Mouse (Mus musculus) left cerebral cortex, adult 11 months (tissue): ENCODE measurements around the gene Slc25a42.
A peak's percentile ranks its signal among the peaks of the same experiment; 100 is the strongest.
"Not testable (repeated sequence)": the region's sequence is repeated elsewhere in the genome, so short reads cannot be mapped to it uniquely, and the experiment has no call there.

Experiments used
- DNase-seq: peaks from one replicate; pipeline ENCODE4 v3.0.0; 2022; ENCODE audit warnings: low spot score

Slc25a42 gene

DNA sequence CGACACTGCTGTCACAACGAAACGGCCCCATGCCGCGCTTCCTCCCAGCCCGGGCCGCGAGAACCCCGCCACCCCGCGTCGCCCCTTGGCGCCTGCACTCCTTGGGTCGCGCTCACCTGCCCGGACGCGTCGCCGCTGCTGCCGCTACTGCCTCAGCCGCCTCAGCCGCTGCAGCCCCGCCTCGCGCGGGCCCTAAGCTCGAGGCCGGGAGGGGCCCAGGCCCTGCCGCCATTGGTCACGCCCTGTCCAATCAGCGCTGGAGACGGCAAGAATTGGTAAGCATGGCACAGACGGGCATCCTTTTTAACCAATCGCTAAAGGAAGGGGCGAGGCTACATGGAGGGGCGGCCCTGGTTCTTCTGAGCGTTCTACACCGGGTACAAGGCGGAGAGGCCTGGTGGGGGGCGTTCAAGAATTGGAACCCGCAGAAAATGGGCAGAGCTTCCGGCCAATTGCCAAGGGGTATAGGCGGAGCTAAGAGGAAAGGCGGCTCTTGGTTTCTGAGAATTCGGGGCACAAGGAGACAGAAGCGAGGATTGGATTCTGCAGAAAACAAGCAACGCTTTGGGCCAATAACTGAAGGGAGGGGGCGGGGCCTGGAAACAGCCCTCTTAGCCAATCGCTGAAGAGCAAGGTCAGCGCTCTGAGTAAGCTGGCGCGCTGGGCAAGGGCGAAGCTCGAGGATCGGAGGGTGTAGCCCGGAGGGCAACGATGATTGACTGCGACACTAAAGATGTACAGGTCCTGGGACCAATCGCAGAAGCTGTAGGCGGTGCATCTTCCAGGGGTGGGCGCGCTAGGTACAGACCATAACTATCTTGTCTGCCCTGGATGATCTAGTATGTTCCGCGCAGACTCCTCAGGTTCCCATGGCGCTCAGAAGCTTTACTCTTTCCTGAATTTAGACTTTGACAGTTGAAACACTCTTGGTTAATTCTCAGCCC lies at the start of gene Slc25a42:
Gene Slc25a42 (minus strand): TSS at position 194 of the 944 bp plus-strand sequence.
- peak; percentile 99 for DNase-seq

DNA sequence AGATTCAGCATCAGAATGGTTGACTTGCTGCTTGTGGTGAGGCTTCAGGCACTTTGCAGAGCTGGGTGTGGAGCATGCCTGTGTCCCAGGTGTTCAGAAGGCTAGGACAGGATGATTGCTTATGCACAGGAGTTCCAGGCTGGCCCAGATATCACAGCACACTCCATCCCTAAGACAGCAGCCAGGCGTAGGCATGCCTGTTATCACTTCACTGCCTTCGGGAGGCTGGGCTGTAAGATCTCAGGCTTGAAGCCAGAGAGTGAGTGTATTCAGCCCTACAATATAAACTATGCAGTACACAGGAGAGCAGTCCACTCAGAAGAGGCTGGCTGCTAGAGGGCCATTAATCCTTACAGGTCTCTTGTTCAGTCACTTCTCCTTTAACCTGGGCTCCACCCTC lies 46.9 kb upstream of the Slc25a42 start:
- DNase-seq = no peak

DNA sequence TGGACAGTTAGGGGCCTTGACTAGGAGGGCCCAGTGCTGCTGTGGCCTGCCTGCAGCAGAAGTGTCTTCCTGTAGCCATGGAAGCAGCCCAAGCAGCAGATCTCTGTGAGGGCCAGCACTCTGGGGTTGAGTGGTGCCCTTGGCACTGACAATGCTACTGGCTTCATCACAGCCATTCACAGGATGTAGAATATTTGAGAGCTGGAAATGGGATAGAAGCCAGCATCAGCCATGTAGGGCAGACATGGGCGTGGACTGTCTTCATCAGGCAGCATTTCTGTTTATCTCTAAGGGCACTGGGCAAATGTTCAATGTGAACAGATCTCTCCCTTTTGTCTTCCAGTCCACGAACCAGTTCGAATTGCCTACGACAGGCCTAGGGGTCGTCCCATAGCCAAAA lies 46.5 kb upstream of the Slc25a42 start:
- no peak for DNase-seq

DNA sequence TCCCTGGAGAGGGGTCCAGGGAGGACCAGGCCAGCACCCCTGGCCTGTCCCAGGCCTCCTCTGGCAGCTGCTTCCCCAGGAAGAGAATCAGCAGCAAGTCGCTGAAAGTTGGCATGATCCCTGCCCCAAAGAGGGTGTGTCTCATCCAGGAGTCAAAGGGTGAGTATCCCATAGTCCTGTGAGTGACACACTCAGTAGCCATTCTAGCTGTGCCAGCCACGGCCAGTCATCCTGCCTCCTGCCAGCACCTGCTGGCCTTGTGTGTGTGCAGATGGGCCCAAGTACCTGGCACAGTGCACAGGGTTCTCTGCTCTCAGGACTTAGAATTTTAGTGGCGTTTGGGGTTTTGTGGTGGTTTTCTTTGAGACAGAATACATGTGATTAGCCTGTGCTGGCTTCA lies 45.4 kb upstream of the Slc25a42 start:
- no peak for DNase-seq

DNA sequence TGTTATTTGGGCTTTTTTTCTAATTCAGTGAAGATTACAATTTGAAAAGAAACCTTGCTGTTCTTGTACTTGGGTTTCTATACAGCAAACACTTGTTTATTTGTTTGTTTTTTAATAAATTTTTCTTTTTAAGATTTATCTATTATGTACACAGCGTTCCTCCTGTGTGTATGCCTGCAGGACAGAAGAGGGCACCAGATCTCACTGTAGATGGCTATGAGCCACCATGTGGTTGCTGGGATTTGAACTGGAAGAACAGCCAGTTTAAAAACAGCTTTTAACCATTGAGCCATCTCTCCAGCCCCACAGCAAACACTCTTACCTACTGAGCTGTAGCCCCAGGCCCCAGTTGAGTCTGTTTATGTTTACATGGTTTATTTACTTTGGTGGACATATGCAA lies 42.5 kb upstream of the Slc25a42 start:
- no peak for DNase-seq

DNA sequence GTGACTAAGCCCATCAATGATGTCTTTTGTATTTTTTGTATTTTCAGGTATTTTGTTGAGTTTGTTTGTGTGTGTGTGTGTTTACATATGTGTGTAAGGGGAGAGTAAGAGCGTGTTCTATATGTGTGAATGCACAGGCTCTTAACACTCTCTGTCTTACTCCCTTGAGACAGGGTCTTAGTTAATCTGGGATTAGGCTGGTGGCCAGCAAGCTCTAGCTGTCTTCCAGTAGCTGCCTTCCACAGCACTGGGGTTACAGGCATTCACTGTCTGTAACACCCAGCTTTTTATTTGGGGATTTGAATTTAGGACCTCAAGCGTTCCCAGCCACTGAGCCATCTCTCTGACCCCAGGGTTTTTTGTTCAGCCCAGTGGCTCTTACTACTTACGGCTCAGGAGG lies 35.7 kb upstream of the Slc25a42 start:
- no peak for DNase-seq

DNA sequence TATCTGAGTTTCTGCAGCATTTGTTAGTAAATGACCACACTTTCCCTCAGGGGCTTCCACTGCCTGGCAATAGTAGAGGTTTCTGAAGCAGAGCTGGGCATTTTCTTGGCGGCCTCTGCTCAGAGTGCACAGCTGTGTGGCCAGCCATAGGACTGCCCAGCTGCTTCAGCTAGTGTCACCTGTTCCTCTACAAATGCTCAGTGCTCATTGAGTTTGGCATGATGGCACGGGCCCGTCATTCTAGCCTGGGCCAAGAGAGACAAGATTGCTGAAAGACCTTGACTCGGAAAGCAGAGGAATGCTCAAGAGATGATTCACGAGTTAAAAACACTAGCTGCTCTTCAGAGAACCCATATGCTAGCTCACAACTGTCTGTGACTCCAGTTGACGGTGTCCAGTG lies 34.5 kb upstream of the Slc25a42 start:
- DNase-seq = no peak

DNA sequence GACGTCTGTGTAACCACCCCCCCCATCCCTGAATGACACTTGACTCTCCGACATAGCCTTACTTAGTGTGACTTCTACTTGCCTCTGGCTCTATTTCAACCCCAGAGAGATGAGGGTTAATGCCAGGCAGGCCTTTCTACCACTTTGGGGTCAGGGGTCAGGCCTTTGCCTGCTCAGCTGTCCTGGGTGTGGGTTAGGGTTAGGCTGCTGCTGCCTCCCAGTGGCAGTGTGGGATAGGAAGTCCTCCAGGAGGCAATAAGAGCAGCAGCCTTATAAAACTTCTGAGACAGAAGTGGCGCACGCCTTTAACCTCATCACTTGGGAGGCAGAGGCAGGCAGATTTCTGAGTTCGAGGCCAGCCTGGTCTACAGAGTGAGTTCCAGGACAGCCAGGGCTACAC lies 28.5 kb upstream of the Slc25a42 start:
- DNase-seq = no peak

DNA sequence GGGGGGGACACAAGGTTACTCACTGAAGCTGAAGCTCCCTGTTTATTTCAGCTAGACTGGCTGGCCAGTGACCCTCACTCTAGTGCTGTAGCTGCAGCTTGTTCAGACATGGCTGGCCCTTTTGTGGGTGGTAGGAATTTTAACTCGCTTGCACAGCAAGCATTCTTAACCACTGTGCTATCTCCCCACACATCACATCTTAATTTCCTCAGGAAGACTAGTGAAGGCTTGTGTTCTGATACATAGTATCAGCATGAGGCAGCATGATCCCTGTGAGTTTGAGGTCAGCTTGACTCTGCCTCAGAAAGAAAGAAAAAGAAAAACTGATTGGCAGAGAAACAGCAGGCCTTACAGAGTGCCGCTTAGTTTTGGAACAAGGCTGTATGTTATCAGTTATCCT lies 25.7 kb upstream of the Slc25a42 start:
- DNase-seq = no peak

DNA sequence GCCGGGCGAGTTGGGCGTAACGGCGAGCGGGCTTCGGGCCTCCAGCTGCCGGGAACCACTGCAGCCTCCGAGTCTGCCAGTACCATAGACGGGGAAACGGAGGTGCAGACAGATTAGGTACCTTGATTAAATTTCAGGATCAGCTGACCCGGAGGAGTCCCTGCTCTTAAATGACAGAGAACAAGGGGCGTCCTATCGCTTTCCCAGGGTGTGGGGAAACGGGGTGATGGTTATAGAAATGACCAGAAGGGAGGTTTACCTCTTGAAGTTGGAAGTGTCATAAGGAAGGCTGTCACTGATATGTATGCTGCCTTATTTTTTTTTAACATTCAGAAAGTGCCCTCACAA lies 22.6 kb upstream of the Slc25a42 start:
- DNase-seq = no peak

DNA sequence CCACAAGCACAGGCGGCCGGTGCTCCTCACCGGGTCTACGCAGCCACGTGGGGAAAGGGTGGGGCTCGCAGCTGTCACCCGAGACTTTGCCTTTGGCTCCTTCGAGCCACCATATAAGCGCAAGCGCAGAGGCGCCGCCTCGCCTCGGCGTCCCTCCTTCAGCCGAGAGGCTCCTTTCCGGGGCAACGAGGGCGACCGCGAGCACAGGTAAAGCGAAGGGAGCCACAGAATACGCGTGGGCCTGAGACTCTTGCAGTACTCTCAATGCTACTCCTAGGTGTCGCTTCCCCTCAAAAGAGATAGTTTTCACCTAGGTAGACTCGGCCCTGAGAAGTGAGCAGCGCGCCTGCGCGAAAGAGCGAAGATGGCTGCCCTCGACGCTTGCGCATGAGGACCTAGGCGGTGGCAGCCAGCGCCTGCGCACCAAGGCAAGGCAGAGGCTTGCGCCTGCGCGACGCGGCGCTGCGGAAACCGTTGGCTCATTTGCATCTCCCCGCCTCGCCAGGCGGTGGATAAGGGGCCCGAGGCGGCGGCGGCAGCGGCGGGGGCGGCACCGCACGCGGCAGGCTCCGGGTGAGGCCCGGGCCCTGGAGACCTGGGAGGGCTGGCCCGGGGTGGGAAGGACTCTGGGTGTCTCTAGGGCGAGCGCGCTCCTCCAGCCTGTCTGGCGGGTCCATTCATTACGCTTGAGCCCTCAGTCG lies 22.1 kb upstream of the Slc25a42 start, which contains the start of the genes Sugp2 and Armc6:
Gene Sugp2 (plus strand): TSS at position 147 of the 701 bp plus-strand sequence.
Gene Armc6 (minus strand): TSS at position 387 of the 701 bp plus-strand sequence.
- peak; percentile 93 for DNase-seq

DNA sequence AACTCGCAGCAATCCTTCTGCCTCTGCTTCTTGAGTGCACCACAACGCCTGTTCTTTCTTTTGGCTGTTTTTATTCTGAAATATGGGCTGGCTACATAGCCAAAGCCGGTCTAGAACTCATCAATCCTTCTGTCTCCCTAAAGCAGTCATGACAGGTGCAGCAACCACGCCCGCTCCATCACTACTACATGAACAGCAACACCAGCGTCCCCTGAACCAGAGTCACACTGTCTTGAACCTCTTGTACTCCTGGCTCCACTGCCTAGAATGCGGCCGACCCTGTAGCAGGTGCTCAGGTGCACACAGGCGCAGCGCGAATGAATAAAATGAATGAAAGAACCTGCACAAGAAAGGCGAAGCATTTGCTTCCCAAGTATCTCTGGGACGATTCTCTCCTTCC lies 21.5 kb upstream of the Slc25a42 start:
- no peak for DNase-seq

DNA sequence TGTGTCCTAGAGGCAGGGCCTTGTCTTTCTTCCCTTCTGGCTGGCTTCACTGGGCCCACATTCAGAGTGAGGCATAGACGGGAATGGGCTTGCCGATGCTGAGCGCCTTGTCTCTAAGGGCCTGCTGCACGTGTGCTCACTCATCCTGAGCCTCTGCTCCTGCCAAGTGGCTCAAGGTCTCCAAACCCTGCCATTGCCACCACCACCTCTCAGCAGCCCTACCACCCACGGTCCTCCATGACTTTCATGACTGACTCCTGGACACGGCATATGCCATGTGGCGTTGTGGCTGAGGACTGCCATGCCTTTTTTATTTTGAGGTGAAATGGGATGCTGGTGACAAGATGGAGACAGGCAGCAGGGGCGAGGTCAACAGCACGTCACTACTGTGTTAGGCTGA lies 18.7 kb upstream of the Slc25a42 start:
- DNase-seq = no peak

DNA sequence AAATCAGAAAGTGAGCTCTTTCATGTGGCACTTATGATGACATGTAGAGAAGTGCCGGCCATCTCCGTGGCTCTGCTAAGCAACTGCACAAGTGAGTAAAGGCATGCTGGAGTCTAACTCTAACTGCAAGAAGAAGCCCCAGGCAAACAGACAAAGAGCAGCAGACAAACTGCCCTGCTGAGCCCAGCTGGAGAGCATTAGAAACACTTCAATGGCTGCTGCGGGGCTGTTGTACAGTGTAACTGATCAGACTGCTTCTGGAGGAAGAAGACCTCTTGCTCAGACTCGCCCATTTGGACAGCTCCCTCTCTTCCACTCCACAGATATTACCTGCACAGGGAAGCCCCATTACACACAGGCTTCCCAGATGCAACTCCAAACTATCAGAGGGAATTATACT lies 15.9 kb upstream of the Slc25a42 start:
- no peak for DNase-seq

DNA sequence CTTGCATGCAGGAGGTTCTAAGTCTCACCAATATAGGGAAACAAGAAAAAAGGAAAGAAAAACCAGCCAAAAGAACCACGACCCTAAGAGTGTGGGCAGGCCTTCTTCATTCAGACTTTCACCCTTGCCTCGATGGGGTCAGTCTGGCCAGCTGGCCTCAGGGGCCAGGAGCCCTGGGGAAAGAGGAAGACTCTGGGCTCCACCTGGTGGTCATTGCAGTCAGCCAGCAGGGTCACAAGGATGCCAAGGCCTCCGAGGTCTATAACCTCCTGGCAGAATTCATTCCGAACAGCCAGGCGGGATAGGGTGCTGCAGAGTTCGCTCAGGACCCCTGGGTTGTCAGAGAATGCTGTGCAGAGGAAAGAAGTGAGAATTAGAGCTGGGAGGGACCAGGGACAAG lies 11.2 kb upstream of the Slc25a42 start:
- DNase-seq = no peak

DNA sequence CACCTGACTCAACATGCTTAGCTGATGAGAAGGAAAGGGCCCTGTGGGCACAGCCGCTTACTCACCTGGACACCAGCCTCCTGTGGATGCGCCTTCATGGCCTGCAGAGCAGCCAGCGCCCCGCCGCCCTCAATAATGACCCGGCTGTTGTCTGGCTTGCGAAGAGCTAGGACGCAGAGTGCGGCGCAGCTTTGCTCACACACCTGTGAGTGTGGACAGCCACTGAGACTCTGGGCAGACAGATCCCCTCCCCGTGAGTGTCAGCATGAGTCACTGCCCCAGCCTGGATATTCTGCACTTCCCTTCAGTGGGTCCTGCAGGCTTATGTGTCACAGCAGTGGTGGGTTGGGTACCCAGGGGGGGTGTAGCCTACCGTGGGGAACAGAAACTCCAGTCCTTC lies 9.9 kb upstream of the Slc25a42 start:
- no peak for DNase-seq

DNA sequence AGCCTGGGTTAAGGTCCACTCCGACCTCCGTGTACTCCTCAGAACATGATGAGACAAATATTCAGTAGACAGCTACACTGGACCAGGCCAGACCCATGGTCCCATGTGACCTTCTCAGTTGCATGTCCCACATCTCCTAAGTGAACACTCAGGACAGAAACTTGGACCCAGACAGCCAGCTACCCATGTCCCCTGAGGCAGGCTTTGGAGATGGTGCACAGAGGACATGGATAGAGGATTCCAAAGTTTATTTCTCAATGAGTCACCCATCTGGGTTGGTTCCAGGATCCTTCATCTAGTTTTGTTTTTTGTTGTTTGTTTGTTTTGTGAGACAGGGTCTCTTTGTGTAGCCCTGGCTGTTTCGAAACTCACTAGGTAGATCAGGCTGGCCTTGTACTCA lies 8.8 kb upstream of the Slc25a42 start:
- no peak for DNase-seq

DNA sequence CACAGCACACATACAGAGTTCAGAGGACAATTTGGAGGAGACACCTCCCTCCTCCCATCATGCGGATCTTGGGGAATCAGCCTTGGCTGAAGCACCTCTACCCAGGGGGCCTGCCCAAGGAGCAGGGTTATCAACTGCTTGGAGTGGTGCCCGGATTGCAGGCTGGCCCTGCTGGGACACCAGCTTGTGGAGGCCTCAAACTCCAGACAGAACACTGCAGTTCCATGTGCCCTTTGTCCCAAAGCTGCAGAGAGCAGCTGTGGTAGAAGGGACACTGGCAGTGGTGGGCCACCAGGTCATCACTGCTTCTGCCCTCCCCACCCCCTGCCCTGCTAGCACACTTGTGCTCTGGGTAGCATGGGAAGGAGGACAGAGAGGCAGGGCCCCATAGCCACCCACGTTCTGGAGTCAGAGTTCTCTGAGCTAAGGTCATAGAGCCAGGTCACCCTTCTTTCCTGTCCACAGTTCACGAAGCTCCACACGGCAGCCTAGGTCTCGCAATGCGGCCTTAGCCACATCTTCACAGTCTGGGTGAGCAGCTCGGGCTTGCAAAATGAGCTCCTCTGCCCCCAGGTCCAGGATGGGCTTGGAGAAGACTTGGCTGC lies 8.2 kb upstream of the Slc25a42 start:
- DNase-seq = no peak

DNA sequence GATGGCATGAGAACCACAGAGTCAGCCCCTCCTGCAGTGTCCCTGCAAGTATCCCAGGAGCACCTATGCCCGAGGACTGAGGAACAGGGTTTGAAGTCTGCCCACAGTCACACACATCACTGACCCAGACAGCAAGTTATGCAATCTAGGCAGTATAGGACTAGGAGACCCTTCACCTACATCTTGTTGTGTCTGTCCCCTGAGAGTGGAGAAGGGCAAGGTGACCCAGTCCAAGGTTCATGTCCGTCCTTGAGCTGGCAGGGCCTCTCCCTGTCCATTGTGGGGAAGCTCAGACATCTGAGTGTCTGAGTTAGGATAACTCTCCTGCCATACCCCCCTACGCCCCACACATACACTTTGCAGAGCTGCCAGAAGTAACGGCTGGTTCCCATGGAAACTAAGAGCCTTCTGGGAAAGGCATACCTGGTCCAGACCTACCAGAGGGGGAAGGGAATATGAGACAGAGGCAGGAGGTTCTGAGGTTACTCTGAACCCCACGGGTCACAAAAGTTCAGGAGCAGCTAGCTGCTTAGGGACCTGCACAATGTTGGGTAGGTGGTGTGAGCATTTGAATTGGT lies 7.1 kb upstream of the Slc25a42 start:
- DNase-seq = no peak

DNA sequence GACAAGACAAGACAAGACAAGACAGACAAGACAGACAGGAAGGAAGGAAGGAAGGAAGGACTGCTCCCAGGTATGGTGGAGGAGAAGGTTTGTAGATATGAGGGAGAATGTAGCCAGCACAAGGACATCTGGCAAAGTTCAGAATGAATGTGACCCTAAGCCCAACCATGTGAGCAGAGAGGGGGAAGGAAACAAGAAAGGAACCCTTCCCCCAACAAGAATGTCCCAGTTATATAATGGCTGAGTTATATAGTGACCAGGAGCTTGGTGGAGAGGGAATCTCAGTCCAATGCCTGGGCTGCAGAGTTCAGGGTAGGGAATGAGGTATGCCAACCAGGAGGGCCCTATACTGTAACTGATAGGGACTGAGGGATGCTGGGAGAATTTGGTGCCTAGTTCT lies 5.3 kb upstream of the Slc25a42 start:
- DNase-seq = no peak

DNA sequence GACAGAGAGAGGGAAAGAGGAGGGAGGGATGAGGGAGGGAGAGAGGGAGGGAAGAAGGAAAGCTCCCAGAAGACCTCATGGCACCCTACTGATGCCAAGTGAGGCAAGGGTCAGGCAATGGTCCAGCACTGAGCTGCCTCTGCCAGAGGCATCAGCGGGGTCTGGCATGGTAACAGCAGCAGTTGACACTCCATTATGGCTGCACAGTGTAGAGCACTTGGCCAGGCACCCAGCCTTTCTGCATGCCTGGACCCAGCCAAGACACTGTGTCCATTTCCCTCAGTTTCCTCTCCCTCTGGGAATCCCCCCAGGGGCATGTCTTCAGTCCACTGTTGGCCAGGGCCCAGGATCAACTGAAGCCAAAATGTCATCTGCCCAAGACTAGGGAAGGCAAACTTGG lies 4.5 kb upstream of the Slc25a42 start:
- peak; percentile 79 for DNase-seq

DNA sequence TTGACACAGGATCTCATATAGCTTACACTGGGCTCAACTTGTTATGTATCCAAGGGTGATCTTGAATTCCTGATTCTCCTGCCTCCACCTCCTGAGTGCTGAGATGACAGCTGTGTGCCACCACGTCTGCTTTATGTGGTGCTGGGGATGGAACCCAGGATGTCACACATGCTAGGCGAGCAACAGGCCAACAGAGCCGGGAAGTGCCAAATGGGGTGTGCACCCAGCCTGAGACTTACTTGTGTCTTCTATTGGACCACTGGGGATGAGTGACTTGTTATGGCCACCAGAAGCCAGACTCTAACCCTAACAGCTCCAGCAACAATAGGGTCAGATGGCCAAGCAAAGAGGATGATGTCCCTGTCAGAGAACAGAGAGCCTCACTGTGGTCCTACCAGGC lies 4.1 kb upstream of the Slc25a42 start:
- DNase-seq = not testable (repeated sequence)

DNA sequence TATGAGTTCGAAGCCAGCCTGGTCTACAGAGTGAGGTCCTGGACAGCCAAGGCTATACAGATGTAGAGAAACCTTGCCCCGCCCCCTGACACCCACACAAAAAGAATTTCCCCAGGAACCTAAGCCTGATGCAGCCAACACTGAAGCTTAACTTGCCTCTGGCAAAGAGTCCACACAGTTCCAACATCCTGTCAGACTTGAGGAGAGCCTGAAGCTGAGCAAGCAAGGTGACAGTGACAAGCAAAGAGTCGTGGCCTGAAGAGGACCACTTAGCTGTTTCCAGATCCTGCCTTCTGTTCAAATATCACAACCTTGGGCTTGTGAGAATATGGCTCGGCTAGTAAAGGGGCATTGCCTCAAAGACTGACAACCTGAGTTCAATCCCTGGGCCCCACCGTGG lies 3.0 kb upstream of the Slc25a42 start:
- DNase-seq = no peak
